Mouse (Mus musculus): Measurements from ENCODE around the gene Nmi.
"Not testable (repeated sequence)": the region's sequence is repeated elsewhere in the genome, so short reads cannot be mapped to it uniquely, and the experiment has no call there.

Nmi gene

GRCm38 (mm10) chr2:51973410-51973968, at the start of gene Nmi:
Gene Nmi, minus strand, starts transcription at chr2:51973494.
- no peak for DNase-seq (ENCODE audit: low spot score in 2 of 2)

- no peak for DNase-seq (ENCODE audit: low spot score in 2 of 2)
Observed at GRCm38 (mm10) chr2:52016361-52016760, 43.1 kb upstream of the Nmi start.

GRCm38 (mm10) chr2:52013306-52013820, 40.1 kb upstream of the Nmi start:
- DNase-seq (ENCODE audit: low spot score in 2 of 2) = no peak

GRCm38 (mm10) chr2:52011820-52012219, 38.5 kb upstream of the Nmi start:
- DNase-seq (ENCODE audit: low spot score in 2 of 2) = not testable (repeated sequence)

GRCm38 (mm10) chr2:52006380-52006779, 33.1 kb upstream of the Nmi start:
- no peak for DNase-seq (ENCODE audit: low spot score in 2 of 2)

GRCm38 (mm10) chr2:52002299-52002698, 29.0 kb upstream of the Nmi start:
- not testable (repeated sequence) for DNase-seq (ENCODE audit: low spot score in 2 of 2)

- no peak for DNase-seq (ENCODE audit: low spot score in 2 of 2)
Observed at GRCm38 (mm10) chr2:52001521-52001920, 28.2 kb upstream of the Nmi start.

- peak; percentile 5 to 8 for DNase-seq (ENCODE audit: low spot score in 2 of 2)
Observed at GRCm38 (mm10) chr2:51999996-52000395, 26.7 kb upstream of the Nmi start.

- DNase-seq (ENCODE audit: low spot score in 2 of 2) = no peak
Observed at GRCm38 (mm10) chr2:51991447-51991846, 18.2 kb upstream of the Nmi start.

GRCm38 (mm10) chr2:51989559-51989958, 16.3 kb upstream of the Nmi start:
- no peak for DNase-seq (ENCODE audit: low spot score in 2 of 2)

- no peak for DNase-seq (ENCODE audit: low spot score in 2 of 2)
Observed at GRCm38 (mm10) chr2:51986695-51987094, 13.4 kb upstream of the Nmi start.

GRCm38 (mm10) chr2:51986157-51986556, 12.9 kb upstream of the Nmi start:
- no peak for DNase-seq (ENCODE audit: low spot score in 2 of 2)

- no peak for DNase-seq (ENCODE audit: low spot score in 2 of 2)
Observed at GRCm38 (mm10) chr2:51985241-51985640, 11.9 kb upstream of the Nmi start.

GRCm38 (mm10) chr2:51982288-51982687, 9.0 kb upstream of the Nmi start:
- DNase-seq (ENCODE audit: low spot score in 2 of 2) = no peak

GRCm38 (mm10) chr2:51981630-51982029, 8.3 kb upstream of the Nmi start:
- DNase-seq (ENCODE audit: low spot score in 2 of 2) = no peak

GRCm38 (mm10) chr2:51972641-51973409, 469 bp downstream of the Nmi start:
- no peak for DNase-seq (ENCODE audit: low spot score in 2 of 2)

GRCm38 (mm10) chr2:51972142-51972541, 1.2 kb downstream of the Nmi start:
- no peak for DNase-seq (ENCODE audit: low spot score in 2 of 2)

- no peak for DNase-seq (ENCODE audit: low spot score in 2 of 2)
Observed at GRCm38 (mm10) chr2:51970897-51971296, 2.4 kb downstream of the Nmi start.

GRCm38 (mm10) chr2:51967288-51967687, 6.0 kb downstream of the Nmi start:
- DNase-seq (ENCODE audit: low spot score in 2 of 2) = no peak

- DNase-seq (ENCODE audit: low spot score in 2 of 2) = no peak
Observed at GRCm38 (mm10) chr2:51953648-51954204, 19.6 kb downstream of the Nmi start.

- DNase-seq (ENCODE audit: low spot score in 2 of 2) = no peak
Observed at GRCm38 (mm10) chr2:51950876-51951275, 22.4 kb downstream of the Nmi start.

GRCm38 (mm10) chr2:51948105-51948830, 25.0 kb downstream of the Nmi start:
- DNase-seq (ENCODE audit: low spot score in 2 of 2) = no peak

Measured in right cerebral cortex, postnatal 36 days (tissue).